Mouse (Mus musculus): ENCODE data around the gene Cnih4.
A peak's percentile ranks its signal among the peaks of the same experiment; 100 is the strongest.

Gene Cnih4

DNA sequence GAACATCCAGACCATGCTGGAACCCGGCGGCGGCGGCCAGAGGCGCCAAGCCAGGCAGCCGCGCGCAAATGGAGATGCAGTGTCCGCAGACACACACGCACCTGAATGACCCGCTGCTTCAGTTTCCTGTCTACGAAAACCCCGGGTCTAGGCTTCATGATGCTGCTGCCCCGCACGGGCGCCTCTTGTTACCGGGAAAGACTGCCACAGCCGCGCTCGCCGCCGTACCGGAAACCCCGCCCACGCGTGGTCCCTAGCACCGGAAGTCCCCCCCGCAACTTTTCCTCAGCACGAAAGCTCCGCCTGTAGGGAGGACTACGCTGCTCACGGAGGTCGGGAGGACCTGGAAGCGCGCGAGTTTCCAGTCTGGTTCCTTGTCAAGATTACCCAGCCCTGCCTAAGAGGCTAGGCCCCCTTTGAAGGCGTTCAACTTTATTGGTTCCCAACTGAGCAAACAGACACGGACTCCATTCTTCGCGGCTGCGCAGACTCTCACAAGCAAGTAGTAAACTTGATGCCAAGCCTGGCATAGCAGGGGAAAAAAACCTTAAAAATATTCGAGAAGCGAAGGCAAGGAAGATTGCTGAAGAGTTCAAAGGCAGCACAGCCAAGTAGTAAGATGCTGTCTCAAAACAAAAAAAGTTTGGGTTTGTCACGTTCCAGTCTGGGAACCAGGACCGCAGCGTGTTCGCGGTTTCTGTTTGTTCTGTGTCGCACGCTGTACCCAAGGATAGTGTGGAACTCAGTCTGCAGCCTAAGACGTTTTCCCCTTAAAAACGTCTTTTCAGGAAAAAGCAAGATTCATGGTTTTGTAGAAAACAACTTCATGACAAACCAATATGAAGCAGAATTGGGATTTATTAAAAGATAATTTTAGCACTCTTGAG is at the start of gene Cnih4, which contains the start of gene Nvl:
Cnih4 (plus strand) TSS at position 744 of the 887 bp plus-strand sequence.
Nvl (minus strand) TSS at position 255 of the 887 bp plus-strand sequence.
- peak; percentile 99 for DNase-seq (ENCODE audit: low read depth, low spot score)

DNA sequence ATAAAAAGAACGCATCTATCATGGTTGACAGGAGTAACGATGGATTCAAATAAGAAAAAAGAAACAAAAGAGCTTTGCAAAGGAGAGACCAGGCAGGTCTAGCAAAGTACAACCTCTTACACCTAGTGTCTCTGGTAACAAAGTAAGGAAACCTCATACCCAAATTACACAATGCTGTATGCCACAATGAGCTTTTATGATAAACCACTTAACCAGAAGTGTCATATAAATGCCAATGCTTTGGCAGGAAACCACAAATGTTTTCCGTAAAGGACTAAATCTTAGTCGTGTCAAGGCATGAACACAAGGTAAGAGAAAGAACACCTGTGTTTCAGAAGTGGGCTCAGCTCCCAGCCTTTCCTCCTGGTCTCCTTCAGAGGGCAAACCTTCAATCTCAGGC is 27.4 kb upstream of the Cnih4 start:
- no peak for DNase-seq (ENCODE audit: low read depth, low spot score)

DNA sequence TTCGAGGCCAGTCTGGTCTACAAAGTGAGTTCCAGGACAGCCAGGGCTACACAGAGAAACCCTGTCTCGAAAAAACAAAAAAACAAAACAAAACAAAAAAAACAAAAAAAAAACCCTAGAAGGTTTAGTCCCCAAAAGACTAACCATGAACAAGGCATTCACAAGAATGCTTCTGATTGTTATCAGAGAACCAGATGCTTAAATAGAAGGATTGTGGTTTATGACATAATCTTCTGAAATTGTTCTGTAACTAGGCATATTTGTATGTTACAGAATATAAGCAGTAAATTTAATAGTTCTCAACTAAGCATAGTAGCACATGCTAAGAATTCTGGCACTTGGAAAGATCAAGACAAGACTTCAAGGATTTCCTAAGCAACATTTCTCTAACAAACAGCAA is 20.3 kb upstream of the Cnih4 start:
- no peak for DNase-seq (ENCODE audit: low read depth, low spot score)

DNA sequence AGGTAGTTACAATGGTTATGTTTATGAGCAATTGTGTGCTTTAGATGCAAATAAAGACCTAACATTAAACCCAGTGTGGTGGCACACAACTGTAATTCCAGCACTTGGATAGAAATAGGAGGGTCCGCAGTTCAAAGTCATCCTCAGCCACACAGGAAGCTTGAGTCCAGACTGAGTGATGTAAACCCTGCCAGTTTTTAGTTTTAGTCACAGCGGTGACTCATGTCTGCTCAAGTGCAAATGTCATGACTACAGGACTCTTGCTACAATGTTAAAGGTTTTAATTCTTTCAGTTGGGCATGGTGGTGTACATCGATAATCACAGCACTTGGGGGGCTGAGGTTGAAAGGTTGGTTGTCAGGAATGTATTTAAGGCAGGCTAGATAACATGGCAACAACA is 18.6 kb upstream of the Cnih4 start:
- no peak for DNase-seq (ENCODE audit: low read depth, low spot score)

DNA sequence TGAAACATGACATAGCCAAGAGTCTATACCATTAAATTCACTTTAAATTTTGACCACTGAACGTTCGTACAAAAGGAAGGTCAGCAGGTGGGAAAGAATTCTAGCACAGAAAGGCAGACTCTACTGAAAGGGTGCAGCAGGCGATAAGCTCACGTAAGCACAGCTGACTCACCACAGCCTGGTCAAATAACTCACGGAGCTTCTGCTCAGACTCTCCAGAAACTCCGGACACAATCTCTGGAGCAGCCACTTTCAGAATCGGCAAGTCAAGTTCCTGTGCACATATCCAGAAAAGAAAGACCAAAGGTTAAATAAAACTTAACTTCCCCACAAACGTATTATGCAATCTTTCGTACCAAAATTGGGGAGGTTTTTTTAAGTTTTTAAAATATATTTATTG is 17.7 kb upstream of the Cnih4 start:
- DNase-seq (ENCODE audit: low read depth, low spot score), result no peak

DNA sequence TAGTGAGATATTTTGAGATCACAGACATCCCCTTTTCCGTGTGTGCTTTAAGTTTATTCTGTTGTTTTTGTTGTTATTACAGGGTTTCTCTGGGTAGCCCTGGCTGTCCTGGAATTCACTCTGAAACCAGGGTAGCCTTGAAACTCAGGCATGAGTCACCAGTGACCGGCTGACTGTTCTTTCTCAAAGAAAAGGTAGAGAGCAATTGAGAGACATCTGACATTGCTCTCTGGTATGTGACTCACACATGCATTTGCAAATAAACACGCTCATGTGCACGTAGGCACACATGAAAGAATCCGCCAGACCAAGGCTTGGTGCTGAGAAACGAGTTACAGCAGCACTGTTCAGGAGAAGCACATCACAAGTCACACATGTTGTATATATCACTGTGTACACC is 12.6 kb upstream of the Cnih4 start:
- DNase-seq (ENCODE audit: low read depth, low spot score), result no peak

DNA sequence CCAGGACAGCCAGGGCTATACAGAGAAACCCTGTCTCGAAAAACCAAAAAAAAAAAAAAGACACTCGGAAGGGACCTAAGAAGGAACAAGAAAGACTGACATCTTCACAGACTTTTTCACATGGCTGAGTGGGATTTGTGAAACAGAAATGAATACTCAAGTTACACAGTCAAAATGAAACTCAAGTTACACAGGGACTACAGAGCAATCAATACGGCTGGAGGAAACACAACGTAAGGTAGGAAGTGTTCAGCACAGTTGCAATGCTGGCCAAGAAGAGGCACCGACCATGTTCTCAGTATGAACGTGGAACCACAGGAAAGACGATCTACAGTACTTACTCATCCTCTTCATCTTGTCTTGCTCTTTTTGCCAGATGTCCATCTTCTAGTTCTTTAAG is 5.8 kb upstream of the Cnih4 start:
- no peak for DNase-seq (ENCODE audit: low read depth, low spot score)

DNA sequence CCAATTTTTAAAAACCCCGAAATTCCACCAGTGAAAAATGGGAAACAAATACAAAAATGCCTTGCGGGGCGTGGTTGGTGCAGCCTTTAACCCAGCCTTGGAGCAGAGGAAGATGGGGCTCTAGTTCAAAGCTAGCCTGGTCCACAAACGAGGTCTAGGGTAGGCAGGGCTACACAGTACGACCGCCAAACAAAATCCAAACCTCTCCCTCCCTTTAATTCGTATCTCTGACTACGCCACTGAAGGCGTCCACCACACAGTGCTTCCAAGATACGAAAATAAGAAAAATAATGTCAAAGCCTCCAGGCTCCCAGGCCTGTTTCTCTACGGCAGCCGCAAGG is 914 bp upstream of the Cnih4 start:
- no peak for DNase-seq (ENCODE audit: low read depth, low spot score)

DNA sequence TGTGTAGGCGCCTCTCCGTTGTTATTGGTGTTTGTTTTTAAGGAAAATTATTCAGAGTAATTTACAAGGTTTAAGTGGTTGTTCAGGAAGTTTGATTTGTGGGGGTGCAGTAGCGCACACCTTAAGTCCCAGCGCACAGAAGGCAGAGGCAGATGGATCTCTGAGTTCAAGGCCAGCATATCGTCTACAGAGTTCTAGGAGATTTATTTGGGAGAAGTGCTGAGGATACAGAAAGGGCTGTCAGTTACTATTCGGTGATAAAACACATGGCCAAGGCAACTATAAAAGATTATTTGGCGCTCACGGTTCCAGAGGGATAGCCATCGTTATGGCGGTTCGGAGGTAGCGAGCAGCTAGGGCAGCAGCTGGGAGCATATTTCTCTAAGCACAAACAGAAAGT is 473 bp downstream of the Cnih4 start:
- no peak for DNase-seq (ENCODE audit: low read depth, low spot score)

DNA sequence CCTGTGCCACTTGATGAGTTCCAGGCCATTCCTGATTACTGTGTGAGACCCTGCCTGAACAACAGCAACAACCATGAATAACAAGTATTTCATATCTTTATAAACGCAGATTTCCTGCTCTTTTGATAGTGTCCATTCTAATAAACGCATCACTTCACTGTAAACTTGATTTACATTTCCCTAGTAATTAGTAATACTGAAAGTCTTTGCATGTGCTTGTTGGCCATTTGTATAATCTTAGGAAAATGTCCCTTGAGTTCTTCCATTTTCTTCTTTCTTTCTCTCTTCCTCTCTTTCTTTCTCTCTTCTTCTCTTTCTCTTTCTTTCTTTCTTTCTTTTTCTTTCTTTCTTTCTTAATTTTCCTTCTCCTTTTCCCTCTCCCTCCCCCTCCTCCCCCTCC is 1.7 kb downstream of the Cnih4 start:
- DNase-seq (ENCODE audit: low read depth, low spot score), result no peak

DNA sequence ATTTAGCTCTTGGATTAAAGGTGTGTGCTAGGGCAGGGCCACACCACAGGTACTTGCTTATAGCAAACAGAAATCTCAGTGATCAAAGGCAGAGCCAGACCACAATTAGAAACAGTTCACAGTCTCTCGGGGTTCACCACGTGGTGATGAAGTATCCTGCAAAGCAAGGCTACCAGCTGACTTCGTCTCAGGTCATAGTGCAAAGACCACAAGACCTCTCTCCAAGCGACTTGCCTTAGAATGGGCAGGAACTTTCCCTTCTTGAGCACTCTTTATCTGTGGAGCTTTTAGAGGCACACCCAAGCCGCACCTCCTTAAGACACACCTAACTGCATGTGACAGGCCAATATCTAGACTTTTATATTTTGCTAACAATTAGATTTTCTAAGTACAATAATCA is 4.0 kb downstream of the Cnih4 start:
- DNase-seq (ENCODE audit: low read depth, low spot score), result peak; percentile 23

DNA sequence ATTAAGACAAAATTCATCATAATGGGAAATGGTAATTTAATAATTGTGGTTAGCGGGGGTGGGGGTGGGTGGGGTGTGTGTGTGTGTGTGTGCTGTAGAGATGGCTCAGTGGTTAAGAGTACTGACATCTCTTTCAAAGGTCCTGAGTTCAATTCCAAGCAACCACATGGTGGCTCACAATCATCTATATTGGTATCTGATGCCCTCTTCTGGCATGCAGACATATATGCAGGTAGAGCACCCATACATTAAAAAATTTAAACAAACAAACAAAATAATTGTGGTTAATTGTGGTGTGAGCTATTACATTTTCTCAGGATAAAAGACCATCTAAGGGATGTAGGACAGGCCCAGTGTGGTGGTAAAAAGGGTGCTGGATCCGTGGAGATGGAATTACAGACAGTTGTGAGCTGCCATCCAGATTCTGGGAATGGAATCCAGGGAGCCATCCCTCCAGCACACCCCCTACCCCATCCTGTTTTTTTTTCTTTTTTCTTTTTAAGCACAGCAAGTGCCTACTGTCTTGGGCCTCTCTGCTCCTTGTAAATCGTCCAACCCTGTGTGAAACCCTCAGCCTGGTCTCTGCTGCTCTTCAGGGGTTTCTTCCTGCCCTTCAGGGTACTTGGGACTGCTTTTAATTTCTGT is 5.0 kb downstream of the Cnih4 start:
- no peak for DNase-seq (ENCODE audit: low read depth, low spot score)

DNA sequence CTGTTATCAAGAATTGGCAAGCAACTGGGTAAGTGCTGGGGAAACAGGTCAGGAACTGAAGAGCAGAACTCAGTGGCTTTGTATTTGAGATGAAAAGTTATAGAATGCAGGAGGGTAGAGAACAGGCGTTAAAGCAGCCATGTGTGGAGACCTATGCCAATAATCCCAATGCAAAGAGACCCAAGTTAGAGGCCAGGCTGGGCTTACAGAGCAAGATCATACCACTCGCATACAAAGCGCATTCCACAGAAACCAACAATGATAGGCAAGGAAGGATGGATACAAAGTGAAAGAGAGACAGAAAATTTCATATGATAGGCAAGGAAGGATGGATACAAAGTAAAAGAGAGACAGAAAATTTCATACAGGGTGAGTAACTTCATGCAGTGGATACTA is 5.9 kb downstream of the Cnih4 start:
- no peak for DNase-seq (ENCODE audit: low read depth, low spot score)

DNA sequence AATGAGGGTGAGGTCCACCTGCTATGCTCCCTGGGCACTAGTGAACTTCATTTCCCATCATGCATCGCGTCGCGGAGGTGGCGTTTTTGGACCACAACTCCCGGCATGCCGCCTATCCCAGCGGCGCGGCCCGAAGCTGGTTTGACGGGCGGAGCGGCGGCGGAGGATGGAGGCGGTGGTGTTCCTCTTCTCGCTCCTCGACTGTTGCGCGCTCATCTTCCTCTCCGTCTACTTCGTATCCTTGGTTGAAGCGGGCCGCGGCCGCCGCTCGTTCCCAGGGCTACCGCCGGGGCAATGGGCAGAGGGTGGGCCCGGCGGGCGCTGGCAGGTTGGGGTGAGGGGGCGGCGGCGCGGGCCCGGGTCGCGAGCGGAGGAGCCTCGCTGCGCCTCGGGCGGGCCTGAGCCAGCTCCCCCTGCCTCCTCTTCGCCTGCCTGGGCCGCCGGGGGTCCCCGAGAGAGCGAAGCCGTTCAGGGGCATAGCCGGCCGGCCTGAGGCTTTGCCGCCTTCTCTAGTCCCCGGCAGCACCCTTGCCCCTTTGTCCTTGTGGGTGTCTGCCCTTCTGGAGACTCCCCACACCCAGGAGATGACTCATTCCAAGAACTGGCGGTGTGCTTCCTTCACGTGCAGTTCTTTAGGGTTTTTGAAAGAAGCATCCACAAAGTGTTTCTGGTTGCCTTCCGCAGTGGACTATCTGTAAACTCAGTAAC is 6.5 kb downstream of the Cnih4 start:
- peak; percentile 94 for DNase-seq (ENCODE audit: low read depth, low spot score)

DNA sequence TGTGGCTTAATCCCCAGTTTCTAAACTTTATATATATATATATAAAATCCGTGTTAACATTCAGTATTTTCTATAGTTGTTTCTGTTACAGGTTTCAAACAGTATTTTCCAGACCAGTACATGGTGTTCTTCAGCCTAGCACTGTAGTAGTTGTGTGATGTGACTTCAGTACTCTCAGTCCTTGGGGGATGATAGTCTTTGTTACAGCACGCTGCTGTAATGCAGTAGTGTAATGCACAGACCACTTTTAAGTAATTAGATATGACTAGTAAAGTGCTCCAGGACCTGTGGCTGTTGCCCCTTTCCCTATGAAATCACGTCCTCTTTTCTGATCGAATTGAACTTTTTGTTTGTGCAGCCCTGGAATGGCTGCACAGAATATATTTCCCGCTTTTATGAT is 7.0 kb downstream of the Cnih4 start:
- no peak for DNase-seq (ENCODE audit: low read depth, low spot score)

DNA sequence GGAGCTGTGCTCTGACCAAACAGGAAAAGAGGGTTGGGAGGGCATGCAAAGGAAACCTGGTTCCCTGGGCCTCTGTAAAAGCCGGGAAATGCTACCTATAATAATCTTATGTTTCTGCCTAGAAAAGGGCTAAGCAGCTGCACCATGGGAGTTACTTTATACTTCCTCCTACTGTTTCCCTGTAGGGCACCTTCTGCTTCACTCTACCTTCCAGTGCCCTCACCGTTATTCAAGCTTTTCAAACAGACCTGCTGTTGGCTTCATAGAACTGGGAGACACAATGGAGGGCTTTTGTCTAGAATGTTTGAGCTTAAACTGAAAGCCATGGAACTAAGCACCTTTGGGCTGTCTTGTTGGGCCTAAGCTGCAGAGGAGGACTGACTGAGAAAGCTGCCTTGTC is 23.3 kb downstream of the Cnih4 start:
- DNase-seq (ENCODE audit: low read depth, low spot score), result no peak

DNA sequence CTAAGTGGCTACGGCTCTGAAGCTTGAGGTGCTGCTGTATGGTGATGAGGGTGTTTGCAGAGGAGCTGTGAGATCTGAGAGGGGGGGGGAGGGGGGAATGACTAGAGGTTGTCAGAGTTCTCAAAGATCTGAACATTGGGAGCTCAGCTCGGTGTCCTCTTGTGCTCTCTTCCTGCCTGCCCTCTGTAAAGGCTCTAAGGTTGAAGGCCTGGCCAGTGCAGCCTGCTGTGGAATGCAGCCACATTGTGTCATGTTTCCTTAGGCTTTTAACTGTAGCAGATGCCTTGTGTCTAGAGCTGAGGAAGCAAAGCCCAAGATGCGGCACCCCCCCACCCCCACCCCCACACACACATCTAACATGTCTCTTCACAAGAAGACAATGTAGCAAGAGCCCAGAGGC is 23.9 kb downstream of the Cnih4 start:
- no peak for DNase-seq (ENCODE audit: low read depth, low spot score)

DNA sequence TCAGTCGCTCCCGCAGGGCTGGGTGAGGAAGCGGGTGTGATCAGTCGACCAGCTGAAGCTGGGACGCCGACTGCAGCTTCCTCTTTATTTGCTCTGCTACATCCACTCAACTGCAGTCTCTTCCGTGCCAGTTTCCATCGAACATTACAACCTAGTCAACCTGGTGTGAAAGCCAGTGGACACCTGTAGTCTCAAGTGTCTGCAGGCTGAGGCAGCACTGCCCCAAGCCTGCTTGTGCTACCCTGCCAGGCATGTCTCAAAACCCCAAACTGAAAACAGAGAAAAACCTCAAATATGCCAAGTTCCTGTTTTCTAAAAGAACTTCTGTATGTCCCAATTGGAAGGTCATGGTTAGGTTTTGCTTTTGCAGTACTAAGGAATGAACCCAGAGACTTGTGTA is 25.7 kb downstream of the Cnih4 start:
- no peak for DNase-seq (ENCODE audit: low read depth, low spot score)

DNA sequence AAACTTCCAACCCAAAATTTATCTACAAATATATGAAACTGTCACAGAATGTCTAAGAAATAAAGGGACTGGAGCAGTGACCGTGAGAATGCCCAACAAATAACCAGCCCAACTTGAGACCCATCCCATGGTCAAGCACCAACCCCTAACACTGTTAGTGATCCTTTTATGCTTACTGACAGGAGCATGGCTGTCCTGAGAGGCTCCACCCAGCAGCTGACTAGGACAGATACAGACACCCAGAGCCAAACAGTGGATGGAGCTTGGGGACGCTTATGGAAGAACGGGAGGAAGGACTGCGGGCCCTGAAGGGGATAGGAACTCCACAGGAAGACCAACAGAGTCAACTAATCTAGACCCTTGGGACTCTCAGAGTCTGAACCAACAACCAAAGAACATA is 44.4 kb downstream of the Cnih4 start:
- no peak for DNase-seq (ENCODE audit: low read depth, low spot score)

DNA sequence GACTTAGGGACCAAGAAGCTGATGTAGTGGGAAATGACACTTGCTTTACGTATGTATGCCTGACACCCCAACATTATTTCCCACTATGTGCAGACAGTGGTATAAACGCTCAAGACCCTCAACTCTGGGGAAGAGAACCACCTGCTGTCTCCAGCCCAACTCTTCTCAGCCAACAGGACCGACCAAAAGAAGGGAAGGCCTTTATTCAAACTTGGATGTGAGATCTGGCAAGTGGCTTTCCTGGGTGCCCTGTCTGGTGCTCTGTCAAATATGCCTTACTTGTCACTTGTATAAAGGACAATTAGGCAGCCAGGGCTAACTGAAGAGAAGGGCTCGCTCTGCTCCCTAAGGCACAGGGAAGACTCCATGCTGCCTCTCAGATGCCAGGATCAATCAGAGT is 55.0 kb downstream of the Cnih4 start:
- no peak for DNase-seq (ENCODE audit: low read depth, low spot score)

DNA sequence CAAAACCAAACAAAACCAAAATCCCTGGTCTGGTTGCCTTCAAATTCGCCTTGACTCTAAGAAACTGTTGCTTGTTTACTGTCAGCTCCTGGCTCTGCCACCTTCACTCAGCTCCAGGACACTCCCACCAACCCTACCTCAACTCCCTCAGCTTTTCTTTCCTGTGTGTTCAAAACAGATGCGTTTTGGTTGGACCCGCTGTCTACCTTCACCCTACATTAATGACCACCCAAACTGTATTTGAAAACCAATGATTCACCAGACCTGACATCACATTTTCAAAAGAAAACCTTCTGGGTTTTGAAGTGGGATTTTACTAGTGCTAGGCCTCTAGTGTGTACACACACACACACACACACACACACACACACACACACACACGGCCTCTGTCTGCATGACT is 65.7 kb downstream of the Cnih4 start:
- DNase-seq (ENCODE audit: low read depth, low spot score), result no peak

DNA sequence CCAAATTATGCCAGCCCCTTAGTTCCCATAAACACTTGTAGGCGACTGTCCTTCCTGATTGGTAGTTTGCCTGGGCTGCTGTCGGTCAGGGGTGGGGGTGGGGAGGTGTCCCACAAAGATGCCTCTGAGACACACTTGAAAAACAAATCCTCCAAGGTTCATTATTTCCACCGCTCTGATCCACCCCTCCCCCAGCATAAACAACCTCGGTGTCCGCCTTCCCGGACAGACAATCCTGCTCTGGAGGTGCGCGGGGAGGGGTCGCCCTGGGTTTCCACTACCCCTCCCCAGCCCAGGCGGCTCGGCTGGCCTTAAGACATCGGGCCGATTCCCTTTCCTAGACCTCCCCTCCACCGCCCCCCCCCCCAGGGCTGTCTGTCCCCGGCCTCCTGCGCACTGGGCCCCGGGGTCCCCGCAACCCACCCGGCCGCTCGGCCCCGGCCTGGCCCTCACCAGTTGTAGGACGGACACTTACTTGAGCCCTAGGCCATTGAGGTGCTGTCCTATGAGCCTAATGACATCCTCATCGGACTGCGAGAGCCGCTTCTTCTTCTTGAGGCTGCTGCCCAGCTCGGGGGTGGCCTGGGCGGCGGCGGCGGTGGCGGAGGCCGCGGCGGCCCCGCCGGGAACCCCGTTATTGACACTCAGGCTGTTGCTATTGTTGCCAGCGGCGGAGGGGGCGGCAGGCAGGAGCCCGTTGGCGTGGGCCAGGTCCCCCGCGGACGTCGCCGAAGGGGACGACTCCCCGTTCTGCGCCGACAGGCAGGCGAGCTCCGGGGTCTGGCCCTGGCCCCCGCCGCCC is 66.3 kb downstream of the Cnih4 start:
- peak; percentile 57 for DNase-seq (ENCODE audit: low read depth, low spot score)

All from ZHBTc4 (cell line).